Mouse (Mus musculus): ENCODE results near the gene Map2k4.

DNA sequence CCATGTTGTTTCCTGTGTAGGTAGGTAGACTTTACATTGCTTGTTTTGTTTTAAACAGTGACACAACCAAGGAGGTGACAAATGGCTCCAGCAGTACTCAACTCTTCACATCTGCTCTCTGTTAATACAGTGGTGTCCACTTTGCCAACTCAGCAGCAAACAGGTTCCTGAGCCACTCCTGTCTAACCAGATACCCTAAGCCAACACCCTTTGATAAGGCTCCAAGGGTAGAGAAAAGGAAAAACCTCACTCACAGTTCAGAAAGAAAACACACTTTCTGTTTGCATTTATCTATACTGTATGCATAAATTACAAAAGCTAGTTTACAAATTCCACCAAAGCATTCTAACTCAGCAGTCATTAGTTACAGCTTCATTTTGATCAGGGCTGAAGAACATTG lies 48.2 kb downstream of the Map2k4 start:
- no peak for TF ChIP-seq POLR2A (IDR thresholded peaks at IDR 0.05; ENCODE audit: low read depth, low read length)
- no peak for TF ChIP-seq CTCF (IDR thresholded peaks at IDR 0.05; ENCODE audit: extremely low read depth, insufficient read depth, insufficient read length, insufficient replicate concordance)

All from spleen, adult 2 months (tissue).